Mouse (Mus musculus): ENCODE measurements at regions not wholly inside any gene's neighbourhood (a gene's known extent, or its start where the extent isn't known, plus 50 kb on each side); places are given as distances from the start of the nearest gene placed in this dataset.

DNA sequence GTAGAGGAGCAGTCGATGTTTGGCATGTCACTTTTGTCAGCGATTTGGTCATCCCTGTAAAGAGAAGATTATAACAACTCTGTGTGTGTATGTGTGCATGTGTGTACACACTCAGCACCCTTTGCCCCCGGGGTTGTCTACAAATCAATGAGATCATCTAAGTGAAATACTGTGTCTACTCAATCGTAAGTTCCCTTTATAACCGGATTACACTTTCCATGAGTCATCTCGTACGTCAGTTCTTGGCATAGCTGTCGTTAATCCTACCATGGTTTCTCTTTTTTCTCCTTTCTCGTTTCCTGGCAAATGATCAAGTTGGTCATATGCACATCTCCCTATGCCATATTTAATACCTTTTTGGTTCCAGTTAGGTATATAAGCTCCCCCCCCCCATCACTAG lies 58.7 kb upstream of the Eed start:
- WGBS: 79% methylated on average over 9 of the region's 9 CpGs
- no peaks in the 10 kb centered on the region for H3K36me3 ChIP-seq (ENCODE audit: control insufficient read depth, insufficient read depth, low read length)
- TF ChIP-seq CTCF (IDR thresholded peaks at IDR 0.05; ENCODE audit: borderline replicate concordance, control insufficient read depth, extremely low read depth, insufficient read depth, low read length, poor library complexity) (no peak), POLR2A (IDR thresholded peaks at IDR 0.05; ENCODE audit: control insufficient read depth, extremely low read depth, insufficient read depth, low read length, poor library complexity) (no peak)
- H3K4me3 ChIP-seq (ENCODE audit: control insufficient read depth, insufficient read depth, low read length): no peak overlapping the region
- no peaks in the 10 kb centered on the region for H3K27me3 ChIP-seq (ENCODE audit: control insufficient read depth, insufficient read depth, low read length)
- DNase-seq: no peak
- H3K4me1 ChIP-seq (replicated peaks; ENCODE audit: control insufficient read depth, insufficient read depth, low read length): peaks cover 10% of the 10 kb centered on the region
- no peak overlapping the region for H3K27ac ChIP-seq (ENCODE audit: control insufficient read depth, insufficient read depth, low read length)

- Histone ChIP-seq H3K4me3 (ENCODE audit: control insufficient read depth, insufficient read depth, low read length) (no peak overlapping the region), H3K27ac (ENCODE audit: control insufficient read depth, insufficient read depth, low read length) (no peak overlapping the region), H3K4me1 (replicated peaks; ENCODE audit: control insufficient read depth, insufficient read depth, low read length) (peaks cover 10% of the 10 kb centered on the region), H3K36me3 (ENCODE audit: control insufficient read depth, insufficient read depth, low read length) (no peaks in the 10 kb centered on the region), H3K27me3 (ENCODE audit: control insufficient read depth, insufficient read depth, low read length) (no peaks in the 10 kb centered on the region)
- no peak for TF ChIP-seq POLR2A (IDR thresholded peaks at IDR 0.05; ENCODE audit: control insufficient read depth, extremely low read depth, insufficient read depth, low read length, poor library complexity)
- TF ChIP-seq CTCF (IDR thresholded peaks at IDR 0.05; ENCODE audit: borderline replicate concordance, control insufficient read depth, extremely low read depth, insufficient read depth, low read length, poor library complexity): no peak
- WGBS: 93% methylated on average over 11 of the region's 11 CpGs
- no peak for DNase-seq
Observed at GRCm38 (mm10) chr7:90040581-90041340, 60.0 kb upstream of the Eed start.

GRCm38 (mm10) chr7:90041565-90042024 lies 60.8 kb upstream of the Eed start:
- H3K27ac ChIP-seq (ENCODE audit: control insufficient read depth, insufficient read depth, low read length): no peak overlapping the region
- H3K4me3 ChIP-seq (ENCODE audit: control insufficient read depth, insufficient read depth, low read length): no peak overlapping the region
- no peak for DNase-seq
- peaks cover 10% of the 10 kb centered on the region for H3K4me1 ChIP-seq (replicated peaks; ENCODE audit: control insufficient read depth, insufficient read depth, low read length)
- 39% methylated on average over 5 of the region's 5 CpGs for WGBS
- no peak for TF ChIP-seq CTCF (IDR thresholded peaks at IDR 0.05; ENCODE audit: borderline replicate concordance, control insufficient read depth, extremely low read depth, insufficient read depth, low read length, poor library complexity)
- no peak for TF ChIP-seq POLR2A (IDR thresholded peaks at IDR 0.05; ENCODE audit: control insufficient read depth, extremely low read depth, insufficient read depth, low read length, poor library complexity)
- no peaks in the 10 kb centered on the region for H3K36me3 ChIP-seq (ENCODE audit: control insufficient read depth, insufficient read depth, low read length)
- H3K27me3 ChIP-seq (ENCODE audit: control insufficient read depth, insufficient read depth, low read length): no peaks in the 10 kb centered on the region

- Histone ChIP-seq H3K27me3 (ENCODE audit: control insufficient read depth, insufficient read depth, low read length) (no peaks in the 10 kb centered on the region), H3K27ac (ENCODE audit: control insufficient read depth, insufficient read depth, low read length) (no peak overlapping the region), H3K36me3 (ENCODE audit: control insufficient read depth, insufficient read depth, low read length) (no peaks in the 10 kb centered on the region), H3K4me1 (replicated peaks; ENCODE audit: control insufficient read depth, insufficient read depth, low read length) (peaks cover 10% of the 10 kb centered on the region), H3K4me3 (ENCODE audit: control insufficient read depth, insufficient read depth, low read length) (no peak overlapping the region)
- DNase-seq: no peak
- TF ChIP-seq POLR2A (IDR thresholded peaks at IDR 0.05; ENCODE audit: control insufficient read depth, extremely low read depth, insufficient read depth, low read length, poor library complexity) (no peak), CTCF (IDR thresholded peaks at IDR 0.05; ENCODE audit: borderline replicate concordance, control insufficient read depth, extremely low read depth, insufficient read depth, low read length, poor library complexity) (no peak)
- 35% methylated on average over 7 of the region's 7 CpGs for WGBS
Observed at GRCm38 (mm10) chr7:90042364-90042763, 61.6 kb upstream of the Eed start.

- H3K36me3 ChIP-seq (ENCODE audit: control insufficient read depth, insufficient read depth, low read length): no peaks in the 10 kb centered on the region
- peaks cover 15% of the 10 kb centered on the region for H3K4me1 ChIP-seq (replicated peaks; ENCODE audit: control insufficient read depth, insufficient read depth, low read length)
- H3K4me3 ChIP-seq (ENCODE audit: control insufficient read depth, insufficient read depth, low read length): no peak overlapping the region
- no peak for TF ChIP-seq CTCF (IDR thresholded peaks at IDR 0.05; ENCODE audit: borderline replicate concordance, control insufficient read depth, extremely low read depth, insufficient read depth, low read length, poor library complexity)
- TF ChIP-seq POLR2A (IDR thresholded peaks at IDR 0.05; ENCODE audit: control insufficient read depth, extremely low read depth, insufficient read depth, low read length, poor library complexity): no peak
- DNase-seq: no peak
- H3K27ac ChIP-seq (ENCODE audit: control insufficient read depth, insufficient read depth, low read length): no peak overlapping the region
- H3K27me3 ChIP-seq (ENCODE audit: control insufficient read depth, insufficient read depth, low read length): no peaks in the 10 kb centered on the region
- 89% methylated on average over 8 of the region's 8 CpGs for WGBS
Observed at GRCm38 (mm10) chr7:90043526-90043925, 62.7 kb upstream of the Eed start.

GRCm38 (mm10) chr7:90044100-90044698 lies 63.4 kb upstream of the Eed start:
- no peak for DNase-seq
- no peaks in the 10 kb centered on the region for H3K27me3 ChIP-seq (ENCODE audit: control insufficient read depth, insufficient read depth, low read length)
- WGBS: 98% methylated on average over 4 of the region's 4 CpGs
- no peaks in the 10 kb centered on the region for H3K36me3 ChIP-seq (ENCODE audit: control insufficient read depth, insufficient read depth, low read length)
- H3K4me1 ChIP-seq (replicated peaks; ENCODE audit: control insufficient read depth, insufficient read depth, low read length): peaks cover 15% of the 10 kb centered on the region
- no peak overlapping the region for H3K27ac ChIP-seq (ENCODE audit: control insufficient read depth, insufficient read depth, low read length)
- TF ChIP-seq CTCF (IDR thresholded peaks at IDR 0.05; ENCODE audit: borderline replicate concordance, control insufficient read depth, extremely low read depth, insufficient read depth, low read length, poor library complexity): no peak
- TF ChIP-seq POLR2A (IDR thresholded peaks at IDR 0.05; ENCODE audit: control insufficient read depth, extremely low read depth, insufficient read depth, low read length, poor library complexity): no peak
- no peak overlapping the region for H3K4me3 ChIP-seq (ENCODE audit: control insufficient read depth, insufficient read depth, low read length)

All from thymus, adult 2 months (tissue).